Mouse (Mus musculus): ENCODE data around the gene Dcaf6. TPM values are rescaled to one million over a fixed set of nuclear protein-coding genes. Genes with fewer than 3 reads are reported as not detected.

Gene Dcaf6
- polyA plus RNA-seq (2014; fragmentation: Nextera tagmentation; extraction: Ambion mirVana) = 8.8 and 9.0 TPM in 2 replicates

- 0% methylated on average over 22 of the region's 37 CpGs for WGBS
- peak; percentile 91 for ATAC-seq (ENCODE audit: insufficient read depth, low FRiP score, low TSS enrichment)
These were observed at the start of gene Dcaf6, which contains the start of gene Mpc2 for GRCm38 (mm10) chr1:165460360-165460800. Dcaf6 (minus strand) TSS chr1:165460475. Mpc2 (plus strand) TSS chr1:165460637.

GRCm38 (mm10) chr1:165506303-165506702 lies 46.0 kb upstream of the Dcaf6 start:
- Histone ChIP-seq H3K27me3 (ENCODE audit: control insufficient read depth, insufficient read depth, low read length) (no peaks in the 10 kb centered on the region), H3K36me3 (ENCODE audit: control insufficient read depth, insufficient read depth, low read length) (no peaks in the 10 kb centered on the region), H3K9me3 (ENCODE audit: control insufficient read depth, low read length) (no peaks in the 10 kb centered on the region), H3K27ac (ENCODE audit: low read depth, low read length) (no peak overlapping the region), H3K4me1 (ENCODE audit: control insufficient read depth, insufficient read depth, low read length) (no peaks in the 10 kb centered on the region), H3K4me2 (ENCODE audit: low read depth) (no peak overlapping the region), H3K4me3 (ENCODE audit: low read depth, low read length) (no peak overlapping the region), H3K9ac (ENCODE audit: low read length) (no peak overlapping the region)
- 88% methylated on average over 6 of the region's 6 CpGs for WGBS
- no peak for DNase-seq (ENCODE audit: low spot score)
- ATAC-seq (ENCODE audit: insufficient read depth, low FRiP score, low TSS enrichment) = no peak

More at GRCm38 (mm10) chr1:165460360-165460800, at the start of gene Dcaf6, which contains the start of gene Mpc2:
- peaks cover 8% of the 10 kb centered on the region for H3K4me1 ChIP-seq (ENCODE audit: control insufficient read depth, insufficient read depth, low read length)
- peak; percentile 99 for DNase-seq (ENCODE audit: low spot score)
- H3K36me3 ChIP-seq (ENCODE audit: control insufficient read depth, insufficient read depth, low read length) = no peaks in the 10 kb centered on the region
- peak within 1 kb of the TSS; percentile 83 for H3K4me3 ChIP-seq (ENCODE audit: low read depth, low read length)
- peak within 1 kb of the TSS; percentile 79 for H3K9ac ChIP-seq (ENCODE audit: low read length)
- H3K9me3 ChIP-seq (ENCODE audit: control insufficient read depth, low read length) = no peaks in the 10 kb centered on the region
- H3K27ac ChIP-seq (ENCODE audit: low read depth, low read length) = peak within 1 kb of the TSS; percentile 85
- H3K27me3 ChIP-seq (ENCODE audit: control insufficient read depth, insufficient read depth, low read length) = no peaks in the 10 kb centered on the region
- H3K4me2 ChIP-seq (ENCODE audit: low read depth) = peak within 1 kb of the TSS; percentile 90

GRCm38 (mm10) chr1:165503307-165504024 lies 43.2 kb upstream of the Dcaf6 start:
- Histone ChIP-seq H3K36me3 (ENCODE audit: control insufficient read depth, insufficient read depth, low read length) (no peaks in the 10 kb centered on the region), H3K4me3 (ENCODE audit: low read depth, low read length) (no peak overlapping the region), H3K9ac (ENCODE audit: low read length) (no peak overlapping the region), H3K4me2 (ENCODE audit: low read depth) (no peak overlapping the region), H3K9me3 (ENCODE audit: control insufficient read depth, low read length) (no peaks in the 10 kb centered on the region), H3K4me1 (ENCODE audit: control insufficient read depth, insufficient read depth, low read length) (no peaks in the 10 kb centered on the region), H3K27ac (ENCODE audit: low read depth, low read length) (no peak overlapping the region), H3K27me3 (ENCODE audit: control insufficient read depth, insufficient read depth, low read length) (no peaks in the 10 kb centered on the region)
- DNase-seq (ENCODE audit: low spot score) = peak; percentile 13
- 55% methylated on average over 10 of the region's 10 CpGs for WGBS
- no peak for ATAC-seq (ENCODE audit: insufficient read depth, low FRiP score, low TSS enrichment)

GRCm38 (mm10) chr1:165498856-165499255 lies 38.6 kb upstream of the Dcaf6 start:
- no peak overlapping the region for H3K4me3 ChIP-seq (ENCODE audit: low read depth, low read length)
- WGBS = 78% methylated on average over 3 of the region's 3 CpGs
- H3K9me3 ChIP-seq (ENCODE audit: control insufficient read depth, low read length) = no peaks in the 10 kb centered on the region
- H3K36me3 ChIP-seq (ENCODE audit: control insufficient read depth, insufficient read depth, low read length) = no peaks in the 10 kb centered on the region
- no peak overlapping the region for H3K4me2 ChIP-seq (ENCODE audit: low read depth)
- no peak overlapping the region for H3K27ac ChIP-seq (ENCODE audit: low read depth, low read length)
- H3K27me3 ChIP-seq (ENCODE audit: control insufficient read depth, insufficient read depth, low read length) = no peaks in the 10 kb centered on the region
- H3K9ac ChIP-seq (ENCODE audit: low read length) = no peak overlapping the region
- no peak for DNase-seq (ENCODE audit: low spot score)
- no peak for ATAC-seq (ENCODE audit: insufficient read depth, low FRiP score, low TSS enrichment)
- H3K4me1 ChIP-seq (ENCODE audit: control insufficient read depth, insufficient read depth, low read length) = no peaks in the 10 kb centered on the region

- Histone ChIP-seq H3K27ac (ENCODE audit: low read depth, low read length) (no peak overlapping the region), H3K4me1 (ENCODE audit: control insufficient read depth, insufficient read depth, low read length) (no peaks in the 10 kb centered on the region), H3K36me3 (ENCODE audit: control insufficient read depth, insufficient read depth, low read length) (no peaks in the 10 kb centered on the region), H3K27me3 (ENCODE audit: control insufficient read depth, insufficient read depth, low read length) (no peaks in the 10 kb centered on the region), H3K9me3 (ENCODE audit: control insufficient read depth, low read length) (no peaks in the 10 kb centered on the region), H3K4me3 (ENCODE audit: low read depth, low read length) (no peak overlapping the region), H3K9ac (ENCODE audit: low read length) (no peak overlapping the region), H3K4me2 (ENCODE audit: low read depth) (no peak overlapping the region)
- no peak for ATAC-seq (ENCODE audit: insufficient read depth, low FRiP score, low TSS enrichment)
- DNase-seq (ENCODE audit: low spot score) = no peak
- 87% methylated on average over 4 of the region's 4 CpGs for WGBS
These were observed 28.9 kb upstream of the Dcaf6 start for GRCm38 (mm10) chr1:165489197-165489596.

- Histone ChIP-seq H3K9ac (ENCODE audit: low read length) (no peak overlapping the region), H3K9me3 (ENCODE audit: control insufficient read depth, low read length) (no peaks in the 10 kb centered on the region), H3K4me1 (ENCODE audit: control insufficient read depth, insufficient read depth, low read length) (no peaks in the 10 kb centered on the region), H3K27ac (ENCODE audit: low read depth, low read length) (no peak overlapping the region), H3K36me3 (ENCODE audit: control insufficient read depth, insufficient read depth, low read length) (no peaks in the 10 kb centered on the region), H3K27me3 (ENCODE audit: control insufficient read depth, insufficient read depth, low read length) (no peaks in the 10 kb centered on the region), H3K4me3 (ENCODE audit: low read depth, low read length) (no peak overlapping the region), H3K4me2 (ENCODE audit: low read depth) (no peak overlapping the region)
- WGBS = 92% methylated on average over 2 of the region's 2 CpGs
- DNase-seq (ENCODE audit: low spot score) = no peak
- no peak for ATAC-seq (ENCODE audit: insufficient read depth, low FRiP score, low TSS enrichment)
These were observed 25.8 kb upstream of the Dcaf6 start for GRCm38 (mm10) chr1:165486108-165486507.

GRCm38 (mm10) chr1:165484688-165485233 lies 24.5 kb upstream of the Dcaf6 start, which contains the start of gene Adcy10:
Adcy10 (plus strand) TSS chr1:165485183.
- Histone ChIP-seq H3K4me3 (ENCODE audit: low read depth, low read length) (no peak within 1 kb of the TSS), H3K4me1 (ENCODE audit: control insufficient read depth, insufficient read depth, low read length) (no peaks in the 10 kb centered on the region), H3K4me2 (ENCODE audit: low read depth) (no peak within 1 kb of the TSS), H3K27ac (ENCODE audit: low read depth, low read length) (no peak within 1 kb of the TSS), H3K36me3 (ENCODE audit: control insufficient read depth, insufficient read depth, low read length) (no peaks in the 10 kb centered on the region), H3K27me3 (ENCODE audit: control insufficient read depth, insufficient read depth, low read length) (no peaks in the 10 kb centered on the region), H3K9me3 (ENCODE audit: control insufficient read depth, low read length) (no peaks in the 10 kb centered on the region), H3K9ac (ENCODE audit: low read length) (no peak within 1 kb of the TSS)
- WGBS = 88% methylated on average over 8 of the region's 8 CpGs
- ATAC-seq (ENCODE audit: insufficient read depth, low FRiP score, low TSS enrichment) (no peak), DNase-seq (ENCODE audit: low spot score) (no peak)

- H3K4me3 ChIP-seq (ENCODE audit: low read depth, low read length) = no peak overlapping the region
- no peak for DNase-seq (ENCODE audit: low spot score)
- H3K4me2 ChIP-seq (ENCODE audit: low read depth) = no peak overlapping the region
- no peaks in the 10 kb centered on the region for H3K36me3 ChIP-seq (ENCODE audit: control insufficient read depth, insufficient read depth, low read length)
- no peaks in the 10 kb centered on the region for H3K4me1 ChIP-seq (ENCODE audit: control insufficient read depth, insufficient read depth, low read length)
- no peak for ATAC-seq (ENCODE audit: insufficient read depth, low FRiP score, low TSS enrichment)
- no peaks in the 10 kb centered on the region for H3K27me3 ChIP-seq (ENCODE audit: control insufficient read depth, insufficient read depth, low read length)
- H3K9ac ChIP-seq (ENCODE audit: low read length) = no peak overlapping the region
- WGBS = 85% methylated on average over 1 of the region's 1 CpGs
- H3K27ac ChIP-seq (ENCODE audit: low read depth, low read length) = no peak overlapping the region
- H3K9me3 ChIP-seq (ENCODE audit: control insufficient read depth, low read length) = no peaks in the 10 kb centered on the region
These were observed 11.2 kb upstream of the Dcaf6 start for GRCm38 (mm10) chr1:165471490-165471889.

GRCm38 (mm10) chr1:165469717-165470116 lies 9.4 kb upstream of the Dcaf6 start:
- Histone ChIP-seq H3K9me3 (ENCODE audit: control insufficient read depth, low read length) (no peaks in the 10 kb centered on the region), H3K4me2 (ENCODE audit: low read depth) (no peak overlapping the region), H3K4me1 (ENCODE audit: control insufficient read depth, insufficient read depth, low read length) (no peaks in the 10 kb centered on the region), H3K4me3 (ENCODE audit: low read depth, low read length) (no peak overlapping the region), H3K36me3 (ENCODE audit: control insufficient read depth, insufficient read depth, low read length) (no peaks in the 10 kb centered on the region), H3K27ac (ENCODE audit: low read depth, low read length) (no peak overlapping the region), H3K27me3 (ENCODE audit: control insufficient read depth, insufficient read depth, low read length) (no peaks in the 10 kb centered on the region), H3K9ac (ENCODE audit: low read length) (no peak overlapping the region)
- no peak for DNase-seq (ENCODE audit: low spot score)
- ATAC-seq (ENCODE audit: insufficient read depth, low FRiP score, low TSS enrichment) = no peak

All from neural tube, embryonic 11.5 days (tissue).